Mouse (Mus musculus) liver, embryonic 11.5 days (tissue): ENCODE results near the gene Gorab. TPM values are rescaled to one million over a fixed set of nuclear protein-coding genes. Genes with fewer than 3 reads are reported as not detected.

ENCODE experiments used
- ATAC-seq: fragments of 200-750 bp; cut with Nextera tagmentation; replicated peaks from 2 replicates; pipeline ENCODE4 v1.8.0; 2017; ENCODE audit warnings: moderate number of reproducible peaks, mild to moderate bottlenecking, moderate TSS enrichment, moderate library complexity; ENCODE audit not compliant: low FRiP score
- DNase-seq: peaks from one replicate; pipeline ENCODE4 v3.0.0-alpha.2; 2017; ENCODE audit warnings: low spot score
- H3K27ac ChIP-seq: fragments of 300-500 bp; sonication (generic); 2 replicates; pipeline ENCODE4 v1.5.1; 2014; ENCODE audit warnings: mild to moderate bottlenecking, low read depth, low read length, control low read depth
- H3K27me3 ChIP-seq: fragments of 300-500 bp; sonication (generic); replicated peaks from 2 replicates; pipeline ENCODE4 v1.6.1; 2014; ENCODE audit warnings: low read length, mixed read lengths; ENCODE audit not compliant: control insufficient read depth, insufficient read depth
- H3K36me3 ChIP-seq: fragments of 300-500 bp; sonication (generic); 2 replicates; pipeline ENCODE4 v1.6.1; 2014; ENCODE audit warnings: mild to moderate bottlenecking, low read length, moderate library complexity, mixed read lengths; ENCODE audit not compliant: control insufficient read depth, insufficient read depth
- H3K4me1 ChIP-seq: fragments of 300-500 bp; sonication (generic); replicated peaks from 2 replicates; pipeline ENCODE4 v1.6.1; 2014; ENCODE audit warnings: low read length, mixed read lengths; ENCODE audit not compliant: control insufficient read depth, insufficient read depth
- H3K4me2 ChIP-seq: fragments of 300-500 bp; sonication (generic); 2 replicates; pipeline ENCODE4 v1.6.1; 2014; ENCODE audit warnings: mild to moderate bottlenecking, control low read depth, moderate library complexity
- H3K4me3 ChIP-seq: fragments of 300-500 bp; sonication (generic); 2 replicates; pipeline ENCODE4 v1.5.1; 2014; ENCODE audit warnings: low read depth, low read length, control low read depth
- H3K9ac ChIP-seq: fragments of 300-500 bp; sonication (generic); 2 replicates; pipeline ENCODE4 v1.6.1; 2014; ENCODE audit warnings: low read depth, low read length, control low read depth
- H3K9me3 ChIP-seq: fragments of 300-500 bp; sonication (generic); 2 replicates; pipeline ENCODE4 v1.6.1; 2016; ENCODE audit warnings: low read length, inconsistent platforms, mixed read lengths; ENCODE audit not compliant: control insufficient read depth
- WGBS: fragments of 180-500 bp; shearing (Covaris S2); extraction: QIAGEN DNeasy Blood & Tissue Kit; methylation state at CpG from one replicate; pipeline ENCODE4 v1.1.7; 2014; 5-methylcytosine and 5-hydroxymethylcytosine counted together
- polyA plus RNA-seq: library from polyadenylated mRNA; unstranded; fragments of >200 nt; fragmentation: Nextera tagmentation; extraction: Ambion mirVana; gene quantifications from 2 replicates; pipeline ENCODE4 v1.2.1, GENCODE M21; 2014

Gorab gene
- polyA plus RNA-seq, 1 experiment from 2014 or later: 10.0 TPM

GRCm38 (mm10) chr1:163386196-163386595, 17.3 kb downstream of the Gorab start:
- 91% methylated on average over 9 of the region's 9 CpGs for WGBS
- Histone ChIP-seq H3K36me3 (peaks cover 8% of the 10 kb centered on the region), H3K4me2 (no peak overlapping the region), H3K9me3 (no peaks in the 10 kb centered on the region), H3K27me3 (no peaks in the 10 kb centered on the region), H3K4me3 (no peak overlapping the region), H3K9ac (no peak overlapping the region), H3K4me1 (peaks cover 5% of the 10 kb centered on the region), H3K27ac (no peak overlapping the region)
- DNase-seq: no peak
- ATAC-seq: no peak

- peaks cover 8% of the 10 kb centered on the region for H3K36me3 ChIP-seq
- H3K4me2 ChIP-seq: no peak overlapping the region
- no peak for DNase-seq
- no peak overlapping the region for H3K4me3 ChIP-seq
- H3K27ac ChIP-seq: no peak overlapping the region
- 32% methylated on average over 5 of the region's 5 CpGs for WGBS
- ATAC-seq: peak; percentile 78
- H3K4me1 ChIP-seq: peaks cover 2% of the 10 kb centered on the region
- no peak overlapping the region for H3K9ac ChIP-seq
- no peaks in the 10 kb centered on the region for H3K9me3 ChIP-seq
- no peaks in the 10 kb centered on the region for H3K27me3 ChIP-seq
Observed at GRCm38 (mm10) chr1:163383442-163384027, 19.9 kb downstream of the Gorab start.

- Histone ChIP-seq H3K9me3 (no peaks in the 10 kb centered on the region), H3K27me3 (no peaks in the 10 kb centered on the region), H3K4me3 (no peak overlapping the region), H3K27ac (no peak overlapping the region), H3K36me3 (peaks cover 5% of the 10 kb centered on the region), H3K4me1 (peaks cover 2% of the 10 kb centered on the region), H3K4me2 (no peak overlapping the region), H3K9ac (no peak overlapping the region)
- ATAC-seq (no peak), DNase-seq (no peak)
- 86% methylated on average over 10 of the region's 10 CpGs for WGBS
Observed at GRCm38 (mm10) chr1:163382048-163382719, 21.3 kb downstream of the Gorab start.

- no peak overlapping the region for H3K4me3 ChIP-seq
- no peaks in the 10 kb centered on the region for H3K36me3 ChIP-seq
- H3K4me1 ChIP-seq: peaks cover 2% of the 10 kb centered on the region
- DNase-seq (no peak), ATAC-seq (no peak)
- no peak overlapping the region for H3K4me2 ChIP-seq
- WGBS: 56% methylated on average over 1 of the region's 1 CpGs
- no peaks in the 10 kb centered on the region for H3K27me3 ChIP-seq
- no peak overlapping the region for H3K27ac ChIP-seq
- no peak overlapping the region for H3K9ac ChIP-seq
- H3K9me3 ChIP-seq: no peaks in the 10 kb centered on the region
Observed at GRCm38 (mm10) chr1:163380591-163380990, 22.9 kb downstream of the Gorab start.

- ATAC-seq (no peak), DNase-seq (no peak)
- H3K4me2 ChIP-seq: no peak overlapping the region
- 69% methylated on average over 4 of the region's 4 CpGs for WGBS
- no peaks in the 10 kb centered on the region for H3K36me3 ChIP-seq
- H3K27ac ChIP-seq: no peak overlapping the region
- H3K9ac ChIP-seq: no peak overlapping the region
- H3K4me1 ChIP-seq: peaks cover 2% of the 10 kb centered on the region
- no peaks in the 10 kb centered on the region for H3K27me3 ChIP-seq
- H3K9me3 ChIP-seq: no peaks in the 10 kb centered on the region
- no peak overlapping the region for H3K4me3 ChIP-seq
Observed at GRCm38 (mm10) chr1:163380072-163380471, 23.4 kb downstream of the Gorab start.

GRCm38 (mm10) chr1:163377924-163378323, 25.5 kb downstream of the Gorab start:
- WGBS: 76% methylated on average over 6 of the region's 6 CpGs
- Histone ChIP-seq H3K4me3 (no peak overlapping the region), H3K9me3 (no peaks in the 10 kb centered on the region), H3K36me3 (no peaks in the 10 kb centered on the region), H3K4me2 (no peak overlapping the region), H3K9ac (no peak overlapping the region), H3K4me1 (no peaks in the 10 kb centered on the region), H3K27me3 (no peaks in the 10 kb centered on the region), H3K27ac (no peak overlapping the region)
- DNase-seq (no peak), ATAC-seq (no peak)

- WGBS: 71% methylated on average over 6 of the region's 6 CpGs
- H3K27ac ChIP-seq: no peak overlapping the region
- no peaks in the 10 kb centered on the region for H3K36me3 ChIP-seq
- no peaks in the 10 kb centered on the region for H3K4me1 ChIP-seq
- H3K9ac ChIP-seq: no peak overlapping the region
- no peak for ATAC-seq
- no peak for DNase-seq
- H3K9me3 ChIP-seq: no peaks in the 10 kb centered on the region
- H3K4me3 ChIP-seq: no peak overlapping the region
- H3K4me2 ChIP-seq: no peak overlapping the region
- no peaks in the 10 kb centered on the region for H3K27me3 ChIP-seq
Observed at GRCm38 (mm10) chr1:163376818-163377581, 26.5 kb downstream of the Gorab start.

GRCm38 (mm10) chr1:163374455-163374854, 29.0 kb downstream of the Gorab start:
- ATAC-seq (no peak), DNase-seq (no peak)
- Histone ChIP-seq H3K4me1 (no peaks in the 10 kb centered on the region), H3K9me3 (no peaks in the 10 kb centered on the region), H3K4me2 (no peak overlapping the region), H3K36me3 (no peaks in the 10 kb centered on the region), H3K27ac (no peak overlapping the region), H3K9ac (no peak overlapping the region), H3K4me3 (no peak overlapping the region), H3K27me3 (no peaks in the 10 kb centered on the region)
- WGBS: 75% methylated on average over 5 of the region's 5 CpGs
